Comparison of ENCODE assay signal across 32 mouse cellular contexts in genomic region chr19:9099751-9100150, GRCm38 (mm10). TPM values are rescaled to one million over a fixed set of nuclear protein-coding genes. Genes with fewer than 3 reads are reported as not detected.
"Had no signal": no experiment of that assay in that cellular context is flagged by ENCODE, and none has a peak within 500 bp of the region (broad histone marks: within the 10 kb centered on the region; RNA-seq: fewer than 3 reads in every experiment).

No protein-coding gene starts in this region.

- H3K4me1 ChIP-seq: hindbrain, embryonic 12.5 days; intestine, embryonic 15.5 days; limb, embryonic 10.5 days; limb, embryonic 12.5 days had no signal

- H3K9me3 ChIP-seq: heart, embryonic 12.5 days; hindbrain, embryonic 10.5 days; hindbrain, embryonic 12.5 days; intestine, embryonic 15.5 days; limb, embryonic 10.5 days; limb, embryonic 12.5 days had no signal

- H3K4me3 ChIP-seq: heart, adult 2 months; heart, embryonic 12.5 days; hindbrain, embryonic 10.5 days; hindbrain, embryonic 12.5 days; intestine, embryonic 15.5 days; layer of hippocampus, adult 2 months; left cerebral cortex, adult 2 months; limb, embryonic 10.5 days; limb, embryonic 12.5 days had no signal

- H3K27ac ChIP-seq: heart, adult 2 months; hindbrain, embryonic 10.5 days; hindbrain, embryonic 12.5 days; hindbrain, embryonic 14.5 days; intestine, embryonic 15.5 days; layer of hippocampus, adult 2 months; left cerebral cortex, adult 2 months; limb, embryonic 10.5 days; limb, embryonic 12.5 days had no signal

- DNase-seq: gastrocnemius, postnatal 10 days; gastrocnemius, postnatal 25 days; heart, adult 2 months; heart, postnatal 10 days; heart, postnatal 4 days; kidney, adult 18-20 months; kidney, adult 8-10 months; kidney, postnatal 10 days; kidney, postnatal 25 days; kidney, postnatal 4 days; liver had no signal

- H3K27me3 ChIP-seq: heart, embryonic 12.5 days; hindbrain, embryonic 12.5 days; intestine, embryonic 15.5 days; limb, embryonic 12.5 days had no signal

- H3K36me3 ChIP-seq: heart, embryonic 12.5 days; hindbrain, embryonic 10.5 days; hindbrain, embryonic 12.5 days; intestine, embryonic 15.5 days; limb, embryonic 10.5 days; limb, embryonic 12.5 days had no signal

- H3K4me2 ChIP-seq: heart, embryonic 12.5 days; hindbrain, embryonic 12.5 days; hindbrain, embryonic 14.5 days; intestine, embryonic 15.5 days; limb, embryonic 12.5 days; liver, embryonic 11.5 days had no signal

- H3K9ac ChIP-seq: heart, embryonic 12.5 days; hindbrain, embryonic 12.5 days; hindbrain, embryonic 14.5 days; intestine, embryonic 15.5 days; limb, embryonic 12.5 days had no signal

RNA-seq across cellular contexts. Expression of gene Scgb1a1, which starts 12.0 kb away (rescaled TPM):
- total RNA-seq: gastrocnemius, postnatal 25 days; granulocyte monocyte progenitor cell, adult 5-6 weeks; heart, postnatal 4 days; layer of hippocampus, adult 2 months; layer of hippocampus, postnatal 10 days; layer of hippocampus, postnatal 25 days; left cerebral cortex, adult 2 months; left cerebral cortex, postnatal 14 days; left cerebral cortex, postnatal 36 days had no signal
- polyA plus RNA-seq: heart, embryonic 12.5 days; heart, embryonic 14.5 days; hindbrain, embryonic 10.5 days; hindbrain, embryonic 12.5 days; hindbrain, embryonic 14.5 days; hindbrain, embryonic 16.5 days; inflammation-experienced regulatory T-cells, adult 6 months; intestine, embryonic 15.5 days; intestine, postnatal 0 days; kidney, embryonic 14.5 days; limb, embryonic 10.5 days; limb, embryonic 12.5 days; limb, embryonic 14.5 days; liver, embryonic 11.5 days had no signal
